Comparison of ENCODE assay signal across 8 mouse cellular contexts in the genomic region with DNA sequence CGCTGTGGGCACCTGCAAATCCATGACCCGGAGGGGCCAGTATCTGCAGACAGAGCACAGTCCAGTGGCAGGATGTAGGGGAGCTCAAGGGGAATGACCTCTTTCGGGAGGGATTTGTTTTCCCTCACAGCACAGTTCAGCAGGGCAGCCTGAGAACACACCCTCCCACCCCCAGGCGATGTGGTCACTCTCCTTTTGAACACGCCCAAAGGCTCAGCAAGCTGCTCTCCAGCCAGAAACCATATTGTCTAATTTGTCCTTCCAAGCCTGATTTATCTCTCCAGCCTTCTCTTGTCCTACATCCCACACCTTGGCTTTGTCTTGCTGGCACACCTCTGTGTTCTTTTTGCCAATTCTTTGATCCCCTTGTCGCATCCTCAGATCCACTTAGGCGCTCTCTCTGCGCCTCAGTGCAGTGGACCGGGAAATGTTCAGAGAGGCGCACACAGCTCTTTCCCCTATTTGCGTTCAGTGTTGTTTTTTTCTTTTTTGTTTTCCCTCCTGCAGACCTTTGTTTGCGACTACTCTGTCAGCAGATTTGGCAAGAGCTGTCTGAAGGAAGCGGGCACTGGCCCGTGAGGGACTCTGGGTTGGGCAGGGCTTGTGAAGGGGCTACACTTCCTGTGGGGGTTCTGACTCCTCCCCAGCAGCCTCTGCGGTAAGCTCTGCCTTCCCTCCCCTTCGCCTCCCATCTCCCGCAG. TPM values are rescaled to one million over a fixed set of nuclear protein-coding genes. Genes with fewer than 3 reads are reported as not detected.
DNase-seq lines count a peak whose midpoint lies in the region; ATAC-seq and TF ChIP-seq lines count a peak whose summit lies in the region.

No protein-coding gene starts in this region.

- 12% methylated on average over 17 of the region's 17 CpGs for WGBS in bone marrow, adult 2 months

- peak; percentile 87 for ATAC-seq in frontal cortex, adult (ENCODE audit: low TSS enrichment)
- ATAC-seq in hematopoietic stem cell, adult 5-6 weeks (replicated peaks in 1 of 2; ENCODE audit: insufficient read depth in 1 of 2, low FRiP score in 2 of 2, low TSS enrichment in 1 of 2, low read depth in 1 of 2, poor library complexity in 2 of 2, severe bottlenecking in 2 of 2): peak; percentile 44 to 62

- no peaks in the 10 kb centered on the region for H3K9me3 ChIP-seq in E14TG2a.4 (ENCODE audit: low read length)

- H3K4me3 ChIP-seq in E14TG2a.4 (replicated peaks; ENCODE audit: low read length): peak overlapping the region; percentile 62
- H3K4me3 ChIP-seq in bone marrow, adult 2 months (replicated peaks; ENCODE audit: control insufficient read depth, low read depth, low read length): no peak overlapping the region

- peak; percentile 52 to 57 for DNase-seq in layer of hippocampus, postnatal 10 days (ENCODE audit: low spot score in 2 of 2)
- peak; percentile 58 for DNase-seq in lung, postnatal 14 days
- peak; percentile 30 for DNase-seq in ovary, postnatal 14 days (ENCODE audit: low spot score)
- peak; percentile 65 for DNase-seq in thymus, postnatal 25 days

- no peaks in the 10 kb centered on the region for H3K36me3 ChIP-seq in E14TG2a.4 (ENCODE audit: insufficient read depth, low read length)

- H3K4me1 ChIP-seq in E14TG2a.4 (replicated peaks; ENCODE audit: low read depth, low read length): peaks cover 36% of the 10 kb centered on the region
- H3K4me1 ChIP-seq in bone marrow, adult 2 months (ENCODE audit: control insufficient read depth, insufficient read depth, low read length): peaks cover 4% of the 10 kb centered on the region; the same call in 1 of the 2 replicates

- 0 out of 2 replicates have a peak overlapping the region, but pooled peaks have one; percentile 11 for H3K27ac ChIP-seq in bone marrow, adult 2 months (ENCODE audit: control insufficient read depth, insufficient read depth, low read depth, low read length, poor library complexity)

- no peak for TF ChIP-seq POLR2A in bone marrow, adult 2 months (IDR thresholded peaks at IDR 0.05; ENCODE audit: borderline replicate concordance, control insufficient read depth, low read depth, low read length)

- TF ChIP-seq CTCF in E14TG2a.4 (conservative IDR thresholded peaks at IDR 0.05; ENCODE audit: low read length): no peak
- TF ChIP-seq CTCF in bone marrow, adult 2 months (IDR thresholded peaks at IDR 0.05; ENCODE audit: control insufficient read depth, insufficient read depth, low read length): no peak

- H3K27me3 ChIP-seq in E14TG2a.4 (ENCODE audit: insufficient read depth, low read length): no peaks in the 10 kb centered on the region

RNA-seq across cellular contexts. Expression of a gene that starts 33.3 kb away (rescaled TPM):
- polyA plus RNA-seq in bone marrow, adult 2 months (2011; ENCODE audit: insufficient read depth, insufficient read length, low replicate concordance, missing spikeins): 1.5 TPM in 1 of 2 replicates, not detected in the other
- not detected in 2 replicates for total RNA-seq in hematopoietic stem cell, adult 5-6 weeks (2017)
- under 1 TPM; 0.62 to 0.98 TPM for total RNA-seq in layer of hippocampus, postnatal 10 days (2021)

RNA-seq across cellular contexts. Expression of a gene that starts 37.7 kb away (rescaled TPM):
- 12.5 and 20.9 TPM in 2 replicates for polyA plus RNA-seq in bone marrow, adult 2 months (2011; ENCODE audit: insufficient read depth, insufficient read length, low replicate concordance, missing spikeins)
- total RNA-seq in hematopoietic stem cell, adult 5-6 weeks (2017): 1.1 TPM in 1 of 2 replicates, not detected in the other
- total RNA-seq in layer of hippocampus, postnatal 10 days (2021): under 1 TPM; 0.23 to 0.42 TPM

RNA-seq across cellular contexts. Expression of a gene that starts 52.8 kb away (rescaled TPM):
- polyA plus RNA-seq in bone marrow, adult 2 months (2011; ENCODE audit: insufficient read depth, insufficient read length, low replicate concordance, missing spikeins): 5.1 and 19.3 TPM in 2 replicates
- total RNA-seq in hematopoietic stem cell, adult 5-6 weeks (2017): 11.1 and 23.8 TPM in 2 replicates
- 10 to 100 TPM; 60.5 to 62.9 TPM for total RNA-seq in layer of hippocampus, postnatal 10 days (2021)

RNA-seq across cellular contexts. Expression of a gene that starts 52.8 kb away (rescaled TPM):
- not detected in 2 replicates for polyA plus RNA-seq in bone marrow, adult 2 months (2011; ENCODE audit: insufficient read depth, insufficient read length, low replicate concordance, missing spikeins)
- not detected in 2 replicates for total RNA-seq in hematopoietic stem cell, adult 5-6 weeks (2017)
- total RNA-seq in layer of hippocampus, postnatal 10 days (2021): not detected

RNA-seq across cellular contexts. Expression of a gene that starts 52.9 kb away (rescaled TPM):
- polyA plus RNA-seq in bone marrow, adult 2 months (2011; ENCODE audit: insufficient read depth, insufficient read length, low replicate concordance, missing spikeins): 219 and 283 TPM in 2 replicates
- 191 and 294 TPM in 2 replicates for total RNA-seq in hematopoietic stem cell, adult 5-6 weeks (2017)
- 10 to 100 TPM; 66.5 to 94.2 TPM for total RNA-seq in layer of hippocampus, postnatal 10 days (2021)
